Mouse (Mus musculus): Measurements from ENCODE around the gene Gars.

The Gars gene

GRCm38 (mm10) chr6:55098030-55098429, 60.2 kb downstream of the Gars start:
- peak; percentile 21 for DNase-seq

GRCm38 (mm10) chr6:55098603-55099002, 60.8 kb downstream of the Gars start:
- no peak for DNase-seq

GRCm38 (mm10) chr6:55108358-55108757, 70.6 kb downstream of the Gars start:
- peak; percentile 34 for DNase-seq

GRCm38 (mm10) chr6:55117325-55118109, 79.7 kb downstream of the Gars start:
- no peak for DNase-seq

GRCm38 (mm10) chr6:55123056-55123455, 85.2 kb downstream of the Gars start:
- peak; percentile 6 for DNase-seq

GRCm38 (mm10) chr6:55126576-55126975, 88.8 kb downstream of the Gars start:
- DNase-seq: no peak

- peak; percentile 3 for DNase-seq
These were observed 90.6 kb downstream of the Gars start for GRCm38 (mm10) chr6:55128391-55128790.
